Mouse (Mus musculus): ENCODE data around the gene Sgip1.
A peak's percentile ranks its signal among the peaks of the same experiment; 100 is the strongest.

Gene Sgip1

GRCm38 (mm10) chr4:102840062-102840798, 99.1 kb downstream of the Sgip1 start:
- DNase-seq (ENCODE audit: low spot score in 2 of 2), result no peak

GRCm38 (mm10) chr4:102840956-102841729, 100.0 kb downstream of the Sgip1 start:
- peak in 1 of 2 experiments; percentile 32 for DNase-seq (ENCODE audit: low spot score in 2 of 2)

- no peak for DNase-seq (ENCODE audit: low spot score in 2 of 2)
Measured at GRCm38 (mm10) chr4:102850498-102850897, 109.4 kb downstream of the Sgip1 start.

- DNase-seq (ENCODE audit: low spot score in 2 of 2), result no peak
Measured at GRCm38 (mm10) chr4:102851161-102851560, 110.1 kb downstream of the Sgip1 start.

GRCm38 (mm10) chr4:102852290-102852689, 111.2 kb downstream of the Sgip1 start:
- peak in 1 of 2 experiments; percentile 71 for DNase-seq (ENCODE audit: low spot score in 2 of 2)

GRCm38 (mm10) chr4:102852808-102853207, 111.7 kb downstream of the Sgip1 start:
- no peak for DNase-seq (ENCODE audit: low spot score in 2 of 2)

GRCm38 (mm10) chr4:102853330-102854022, 112.4 kb downstream of the Sgip1 start:
- DNase-seq (ENCODE audit: low spot score in 2 of 2), result no peak

GRCm38 (mm10) chr4:102854928-102855892, 114.1 kb downstream of the Sgip1 start:
- DNase-seq (ENCODE audit: low spot score in 2 of 2), result peak in 1 of 2 experiments; percentile 33

- peak in 1 of 2 experiments; percentile 68 for DNase-seq (ENCODE audit: low spot score in 2 of 2)
Measured at GRCm38 (mm10) chr4:102856086-102856485, 115.0 kb downstream of the Sgip1 start.

- no peak for DNase-seq (ENCODE audit: low spot score in 2 of 2)
Measured at GRCm38 (mm10) chr4:102859259-102860194, 118.4 kb downstream of the Sgip1 start.

- no peak for DNase-seq (ENCODE audit: low spot score in 2 of 2)
Measured at GRCm38 (mm10) chr4:102862751-102863710, 121.9 kb downstream of the Sgip1 start.

- no peak for DNase-seq (ENCODE audit: low spot score in 2 of 2)
Measured at GRCm38 (mm10) chr4:102866531-102866930, 125.4 kb downstream of the Sgip1 start.

- no peak for DNase-seq (ENCODE audit: low spot score in 2 of 2)
Measured at GRCm38 (mm10) chr4:102871274-102871673, 130.2 kb downstream of the Sgip1 start.

- DNase-seq (ENCODE audit: low spot score in 2 of 2), result no peak
Measured at GRCm38 (mm10) chr4:102883142-102883541, 142.0 kb downstream of the Sgip1 start.

- no peak for DNase-seq (ENCODE audit: low spot score in 2 of 2)
Measured at GRCm38 (mm10) chr4:102884228-102884627, 143.1 kb downstream of the Sgip1 start.

GRCm38 (mm10) chr4:102886459-102886858, 145.4 kb downstream of the Sgip1 start:
- no peak for DNase-seq (ENCODE audit: low spot score in 2 of 2)

- no peak for DNase-seq (ENCODE audit: low spot score in 2 of 2)
Measured at GRCm38 (mm10) chr4:102886902-102887301, 145.8 kb downstream of the Sgip1 start.

- DNase-seq (ENCODE audit: low spot score in 2 of 2), result peak; percentile 74 to 79
Measured at GRCm38 (mm10) chr4:102887770-102888689, 146.9 kb downstream of the Sgip1 start.
